Mouse (Mus musculus): ENCODE measurements around the gene Nptxr.
"Not testable (repeated sequence)": the region's sequence is repeated elsewhere in the genome, so short reads cannot be mapped to it uniquely, and the experiment has no call there.

Nptxr gene

GRCm38 (mm10) chr15:79822265-79823199, 18.0 kb upstream of the Nptxr start:
- no peak for DNase-seq (ENCODE audit: low read depth, low spot score)

- no peak for DNase-seq (ENCODE audit: low read depth, low spot score)
Measured at GRCm38 (mm10) chr15:79818325-79818724, 13.8 kb upstream of the Nptxr start.

- DNase-seq (ENCODE audit: low read depth, low spot score), result no peak
Measured at GRCm38 (mm10) chr15:79813666-79814258, 9.2 kb upstream of the Nptxr start.

- not testable (repeated sequence) for DNase-seq (ENCODE audit: low read depth, low spot score)
Measured at GRCm38 (mm10) chr15:79812840-79813239, 8.3 kb upstream of the Nptxr start.

GRCm38 (mm10) chr15:79810997-79811396, 6.4 kb upstream of the Nptxr start:
- DNase-seq (ENCODE audit: low read depth, low spot score), result no peak

- DNase-seq (ENCODE audit: low read depth, low spot score), result no peak
Measured at GRCm38 (mm10) chr15:79810061-79810460, 5.5 kb upstream of the Nptxr start.

GRCm38 (mm10) chr15:79808658-79809057, 4.1 kb upstream of the Nptxr start:
- no peak for DNase-seq (ENCODE audit: low read depth, low spot score)

- DNase-seq (ENCODE audit: low read depth, low spot score), result no peak
Measured at GRCm38 (mm10) chr15:79808114-79808513, 3.5 kb upstream of the Nptxr start.

GRCm38 (mm10) chr15:79807050-79807449, 2.5 kb upstream of the Nptxr start:
- DNase-seq (ENCODE audit: low read depth, low spot score), result no peak

GRCm38 (mm10) chr15:79805246-79805645, 680 bp upstream of the Nptxr start:
- no peak for DNase-seq (ENCODE audit: low read depth, low spot score)

- DNase-seq (ENCODE audit: low read depth, low spot score), result no peak
Measured at GRCm38 (mm10) chr15:79803533-79804351, 824 bp downstream of the Nptxr start.

- DNase-seq (ENCODE audit: low read depth, low spot score), result no peak
Measured at GRCm38 (mm10) chr15:79802304-79802703, 2.3 kb downstream of the Nptxr start.

GRCm38 (mm10) chr15:79801646-79802045, 2.9 kb downstream of the Nptxr start:
- DNase-seq (ENCODE audit: low read depth, low spot score), result no peak

- DNase-seq (ENCODE audit: low read depth, low spot score), result no peak
Measured at GRCm38 (mm10) chr15:79800701-79801100, 3.9 kb downstream of the Nptxr start.

- no peak for DNase-seq (ENCODE audit: low read depth, low spot score)
Measured at GRCm38 (mm10) chr15:79798591-79798990, 6.0 kb downstream of the Nptxr start.

GRCm38 (mm10) chr15:79797680-79798079, 6.9 kb downstream of the Nptxr start:
- no peak for DNase-seq (ENCODE audit: low read depth, low spot score)

GRCm38 (mm10) chr15:79797096-79797495, 7.5 kb downstream of the Nptxr start:
- no peak for DNase-seq (ENCODE audit: low read depth, low spot score)

GRCm38 (mm10) chr15:79796256-79796655, 8.3 kb downstream of the Nptxr start:
- DNase-seq (ENCODE audit: low read depth, low spot score), result no peak

- DNase-seq (ENCODE audit: low read depth, low spot score), result no peak
Measured at GRCm38 (mm10) chr15:79794173-79794572, 10.4 kb downstream of the Nptxr start.

GRCm38 (mm10) chr15:79793076-79793475, 11.5 kb downstream of the Nptxr start:
- no peak for DNase-seq (ENCODE audit: low read depth, low spot score)

GRCm38 (mm10) chr15:79792455-79792854, 12.1 kb downstream of the Nptxr start:
- no peak for DNase-seq (ENCODE audit: low read depth, low spot score)

- DNase-seq (ENCODE audit: low read depth, low spot score), result no peak
Measured at GRCm38 (mm10) chr15:79791502-79791901, 13.1 kb downstream of the Nptxr start.
